Comparison of ENCODE assay signal across 12 mouse cellular contexts in genomic region chr19:58451323-58451722, GRCm38 (mm10). TPM values are rescaled to one million over a fixed set of nuclear protein-coding genes. Genes with fewer than 3 reads are reported as not detected.
DNase-seq lines count a peak whose midpoint lies in the region; ATAC-seq lines count a peak whose summit lies in the region.
"Had no signal": no experiment of that assay in that cellular context is flagged by ENCODE, and none has a peak within 500 bp of the region (broad histone marks: within the 10 kb centered on the region; RNA-seq: fewer than 3 reads in every experiment).

No protein-coding gene starts in this region.

- no peak overlapping the region for H3K27ac ChIP-seq in embryonic facial prominence, embryonic 13.5 days
- no peak overlapping the region for H3K27ac ChIP-seq in embryonic facial prominence, embryonic 10.5 days (replicated peaks)
- no peak overlapping the region for H3K27ac ChIP-seq in neural tube, embryonic 11.5 days (ENCODE audit: low read depth, low read length)
- no peak overlapping the region for H3K27ac ChIP-seq in midbrain, embryonic 15.5 days
- H3K27ac ChIP-seq: macrophage had no signal

- peaks cover 64% of the 10 kb centered on the region for H3K4me1 ChIP-seq in embryonic facial prominence, embryonic 13.5 days
- peaks cover 58% of the 10 kb centered on the region for H3K4me1 ChIP-seq in embryonic facial prominence, embryonic 10.5 days
- peaks cover 23% of the 10 kb centered on the region for H3K4me1 ChIP-seq in neural tube, embryonic 11.5 days (ENCODE audit: control insufficient read depth, insufficient read depth, low read length)
- H3K4me1 ChIP-seq in midbrain, embryonic 15.5 days = peaks cover 63% of the 10 kb centered on the region

- no peak overlapping the region for H3K4me3 ChIP-seq in embryonic facial prominence, embryonic 13.5 days
- H3K4me3 ChIP-seq in embryonic facial prominence, embryonic 10.5 days = no peak overlapping the region
- H3K4me3 ChIP-seq in neural tube, embryonic 11.5 days (ENCODE audit: low read depth, low read length) = no peak overlapping the region
- peak overlapping the region; percentile 9; the same call in 1 of the 2 replicates for H3K4me3 ChIP-seq in midbrain, embryonic 15.5 days

- no peak overlapping the region for H3K9ac ChIP-seq in embryonic facial prominence, embryonic 13.5 days
- no peak overlapping the region for H3K9ac ChIP-seq in neural tube, embryonic 11.5 days (ENCODE audit: low read length)
- H3K9ac ChIP-seq in midbrain, embryonic 15.5 days = no peak overlapping the region

- ATAC-seq in embryonic facial prominence, embryonic 13.5 days (ENCODE audit: insufficient number of reproducible peaks, insufficient read depth, low FRiP score, low TSS enrichment, low read depth) = no peak
- ATAC-seq in neural tube, embryonic 11.5 days (ENCODE audit: insufficient read depth, low FRiP score, low TSS enrichment) = no peak
- ATAC-seq in midbrain, embryonic 15.5 days (replicated peaks) = no peak

- H3K27me3 ChIP-seq in embryonic facial prominence, embryonic 13.5 days = peaks cover 59% of the 10 kb centered on the region
- peaks cover 67% of the 10 kb centered on the region for H3K27me3 ChIP-seq in embryonic facial prominence, embryonic 10.5 days (replicated peaks; ENCODE audit: low read depth, poor library complexity, severe bottlenecking)
- H3K27me3 ChIP-seq in neural tube, embryonic 11.5 days (ENCODE audit: control insufficient read depth, insufficient read depth, low read length) = peaks cover 11% of the 10 kb centered on the region
- H3K27me3 ChIP-seq in midbrain, embryonic 15.5 days (replicated peaks) = 0 out of 2 replicates have a peak, but pooled peaks cover 12% of the 10 kb centered on the region

- H3K36me3 ChIP-seq in embryonic facial prominence, embryonic 13.5 days = no peaks in the 10 kb centered on the region
- H3K36me3 ChIP-seq in embryonic facial prominence, embryonic 10.5 days (replicated peaks) = no peaks in the 10 kb centered on the region
- H3K36me3 ChIP-seq in neural tube, embryonic 11.5 days (ENCODE audit: control insufficient read depth, insufficient read depth, low read length) = no peaks in the 10 kb centered on the region
- H3K36me3 ChIP-seq in midbrain, embryonic 15.5 days (replicated peaks) = no peaks in the 10 kb centered on the region

- H3K4me2 ChIP-seq in embryonic facial prominence, embryonic 13.5 days = peak overlapping the region; percentile 95
- peak overlapping the region; percentile 14; the same call in 1 of the 2 replicates for H3K4me2 ChIP-seq in neural tube, embryonic 11.5 days (ENCODE audit: low read depth)
- H3K4me2 ChIP-seq in midbrain, embryonic 15.5 days = peak overlapping the region; percentile 96

- no peak for DNase-seq in embryonic facial prominence, embryonic 10.5 days (ENCODE audit: low spot score)
- no peak for DNase-seq in neural tube, embryonic 11.5 days (ENCODE audit: low spot score)
- no peak for DNase-seq in neural tube, embryonic 10.5 days (ENCODE audit: extremely low spot score, low spot score)
- DNase-seq in adrenal gland, adult 8-10 months = no peak
- DNase-seq in liver = no peak
- no peak for DNase-seq in left cerebral cortex, adult 18-20 months (ENCODE audit: low spot score in 2 of 2)
- DNase-seq: heart, postnatal 4 days had no signal

- no peaks in the 10 kb centered on the region for H3K9me3 ChIP-seq in embryonic facial prominence, embryonic 13.5 days
- H3K9me3 ChIP-seq in embryonic facial prominence, embryonic 10.5 days = no peaks in the 10 kb centered on the region
- H3K9me3 ChIP-seq in neural tube, embryonic 11.5 days (ENCODE audit: control insufficient read depth, low read length) = no peaks in the 10 kb centered on the region
- H3K9me3 ChIP-seq in midbrain, embryonic 15.5 days = no peaks in the 10 kb centered on the region

- 16% methylated on average over 6 of the region's 6 CpGs for WGBS in embryonic facial prominence, embryonic 13.5 days
- WGBS in embryonic facial prominence, embryonic 10.5 days = 57% methylated on average over 6 of the region's 6 CpGs
- 71% methylated on average over 6 of the region's 6 CpGs for WGBS in neural tube, embryonic 11.5 days
- WGBS in midbrain, embryonic 15.5 days = 46% methylated on average over 6 of the region's 6 CpGs

RNA-seq across cellular contexts. Expression of gene Gfra1, which starts 4.4 kb away (rescaled TPM):
- 22.9 and 24.0 TPM in 2 replicates for polyA plus RNA-seq in embryonic facial prominence, embryonic 13.5 days (2015; fragmentation: Nextera tagmentation; extraction: Ambion mirVana)
- polyA plus RNA-seq in embryonic facial prominence, embryonic 10.5 days (2016; fragmentation: Nextera tagmentation; extraction: Ambion mirVana) = 13.4 and 15.4 TPM in 2 replicates
- polyA plus RNA-seq in neural tube, embryonic 11.5 days (2014; fragmentation: Nextera tagmentation; extraction: Ambion mirVana) = 39.5 and 40.4 TPM in 2 replicates
- polyA plus RNA-seq in midbrain, embryonic 15.5 days (2015; fragmentation: Nextera tagmentation; extraction: Ambion mirVana) = 42.6 and 44.0 TPM in 2 replicates
- 1 to 10 TPM; 1.1 to 5.7 (median 3.3) TPM for total RNA-seq in adrenal gland, adult 8-10 months (2022)
- 10 to 100 TPM; 30.8 to 36.6 TPM for total RNA-seq in left cerebral cortex, adult 18-20 months (2021)
- total RNA-seq: granulocyte monocyte progenitor cell, adult 5-6 weeks; neutrophil, adult 5-6 weeks had no signal
- polyA plus RNA-seq: macrophage had no signal

Comparison
In these comparisons a context has a peak if more than half of its experiments do, and no peak if none do; other contexts are left out.
1. H3K4me2 ChIP-seq: peak in every context shown above with its lines; median percentile 96 in midbrain, embryonic 15.5 days; 95 in embryonic facial prominence, embryonic 13.5 days; 14 in neural tube, embryonic 11.5 days.